Mouse (Mus musculus) CH12.LX (cell line): ENCODE measurements around the gene Syne1.

ENCODE experiments used
- CHD2 ChIP-seq: IDR thresholded peaks from 2 replicates; pipeline ENCODE4 v1.6.1; 2011; ENCODE audit warnings: low read length, improper control_type of control experiment
- CTCF ChIP-seq, 2 experiments: IDR thresholded peaks in 1 of 2; conservative IDR thresholded peaks in 1 of 2; 2 replicates each; pipeline ENCODE4 v1.5.1; 2011 to 2012; ENCODE audit warnings: low read depth in 2 of 2, low read length in 2 of 2, improper control_type of control experiment in 1 of 2, inconsistent platforms in 1 of 2, mild to moderate bottlenecking in 1 of 2, moderate library complexity in 1 of 2
- ELF1 ChIP-seq: IDR thresholded peaks from 2 replicates; pipeline ENCODE4 v1.6.1; 2014; ENCODE audit warnings: low read depth, mild to moderate bottlenecking, inconsistent platforms, low read length, improper control_type of control experiment
- MAX ChIP-seq: IDR thresholded peaks from 2 replicates; pipeline ENCODE4 v1.6.1; 2011; ENCODE audit warnings: low read length, improper control_type of control experiment
- MEF2A ChIP-seq: IDR thresholded peaks from 2 replicates; pipeline ENCODE4 v1.6.1; 2014; ENCODE audit warnings: low read depth, mild to moderate bottlenecking, inconsistent platforms, low read length, improper control_type of control experiment, borderline replicate concordance
- POLR2A ChIP-seq: IDR thresholded peaks from 2 replicates; pipeline ENCODE4 v1.6.1; 2011; ENCODE audit warnings: low read depth, mild to moderate bottlenecking, improper control_type of control experiment, low read length
- ZNF384 ChIP-seq: IDR thresholded peaks from 2 replicates; pipeline ENCODE4 v1.6.1; 2012; ENCODE audit warnings: low read depth, low read length, improper control_type of control experiment, inconsistent platforms

- TF ChIP-seq CTCF (conservative IDR thresholded peaks at IDR 0.05 in 1 of 2, IDR thresholded peaks at IDR 0.05 in 1 of 2; ENCODE audit: low read depth in 2 of 2, low read length in 2 of 2) (no peak), ELF1 (no peak), MAX (no peak), ZNF384 (no peak), POLR2A (no peak), CHD2 (no peak), MEF2A (no peak)
Measured at GRCm38 (mm10) chr10:4996592-4996991, 554.7 kb downstream of the Syne1 start.
